Mouse (Mus musculus) midbrain, embryonic 16.5 days (tissue): ENCODE measurements around the gene Mief2. TPM values are rescaled to one million over a fixed set of nuclear protein-coding genes. Genes with fewer than 3 reads are reported as not detected.

Experiments used
- ATAC-seq: fragments of 200-750 bp; cut with Nextera tagmentation; 2 replicates; pipeline ENCODE4 v1.8.0; 2017; ENCODE audit warnings: moderate TSS enrichment
- H3K27ac ChIP-seq: fragments of 300-500 bp; sonication (generic); 2 replicates; pipeline ENCODE4 v1.5.1; 2014; ENCODE audit warnings: mild to moderate bottlenecking, low read length, mixed read lengths
- H3K27me3 ChIP-seq: fragments of 300-500 bp; sonication (generic); 2 replicates; pipeline ENCODE4 v1.6.1; 2014; ENCODE audit warnings: low read depth, low read length, mixed read lengths; ENCODE audit not compliant: control insufficient read depth, insufficient read depth
- H3K36me3 ChIP-seq: fragments of 300-500 bp; sonication (generic); 2 replicates; pipeline ENCODE4 v1.6.1; 2014; ENCODE audit warnings: mild to moderate bottlenecking, low read length, moderate library complexity, mixed read lengths; ENCODE audit not compliant: control insufficient read depth, insufficient read depth
- H3K4me1 ChIP-seq: fragments of 300-500 bp; sonication (generic); 2 replicates; pipeline ENCODE4 v1.6.1; 2014; ENCODE audit warnings: mild to moderate bottlenecking, low read length, mixed read lengths; ENCODE audit not compliant: control insufficient read depth, insufficient read depth
- H3K4me2 ChIP-seq: fragments of 300-500 bp; sonication (generic); 2 replicates; pipeline ENCODE4 v1.6.1; 2014; ENCODE audit warnings: mild to moderate bottlenecking, low read length, mixed read lengths
- H3K4me3 ChIP-seq: fragments of 300-500 bp; sonication (generic); 2 replicates; pipeline ENCODE4 v1.5.1; 2014; ENCODE audit warnings: low read depth, mild to moderate bottlenecking, low read length, moderate library complexity, mixed read lengths
- H3K9ac ChIP-seq: fragments of 300-500 bp; sonication (generic); 2 replicates; pipeline ENCODE4 v1.6.1; 2014; ENCODE audit warnings: low read depth, low read length, mixed read lengths
- H3K9me3 ChIP-seq: fragments of 300-500 bp; sonication (generic); replicated peaks from 2 replicates; pipeline ENCODE4 v1.6.1; 2014; ENCODE audit warnings: mild to moderate bottlenecking, low read length, mixed read lengths; ENCODE audit not compliant: control insufficient read depth, poor library complexity, severe bottlenecking
- WGBS: fragments of 180-500 bp; shearing (Covaris S2); extraction: QIAGEN DNeasy Blood & Tissue Kit; methylation state at CpG from one replicate; pipeline ENCODE4 v1.1.7; 2014; 5-methylcytosine and 5-hydroxymethylcytosine counted together
- polyA plus RNA-seq: library from polyadenylated mRNA; unstranded; fragments of >200 nt; fragmentation: Nextera tagmentation; extraction: Ambion mirVana; gene quantifications from 2 replicates; pipeline ENCODE4 v1.2.1, GENCODE M21; 2015

Mief2 gene
- polyA plus RNA-seq, 1 experiment from 2014 or later: 24.6 TPM

DNA sequence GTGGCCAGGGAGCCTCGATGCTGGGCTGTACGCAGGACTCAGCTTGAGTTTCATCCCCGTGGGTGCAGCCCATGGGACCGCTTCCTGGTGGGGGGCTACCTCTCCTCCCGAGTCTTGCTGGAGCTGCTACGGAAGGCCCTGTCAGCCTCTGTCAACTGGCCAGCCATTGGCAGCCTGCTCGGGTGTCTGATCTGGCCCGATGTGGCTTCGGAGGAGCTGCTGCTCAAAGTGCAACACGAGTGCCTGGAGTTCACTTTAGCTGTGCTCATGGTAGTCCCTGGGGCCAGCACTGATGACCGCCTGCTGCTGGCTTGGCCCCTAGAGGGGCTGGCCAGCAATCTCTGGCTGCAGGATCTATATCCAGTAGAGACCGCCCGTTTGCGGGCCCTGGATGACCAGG, 3.1 kb downstream of the Mief2 start:
- Histone ChIP-seq H3K27ac (no peak overlapping the region), H3K36me3 (peaks cover 6% of the 10 kb centered on the region; the same call in 1 of the 2 replicates), H3K4me1 (peaks cover 16% of the 10 kb centered on the region), H3K4me2 (no peak overlapping the region), H3K9me3 (no peaks in the 10 kb centered on the region), H3K4me3 (no peak overlapping the region), H3K27me3 (no peaks in the 10 kb centered on the region), H3K9ac (no peak overlapping the region)
- ATAC-seq: no peak
- WGBS: 92% methylated on average over 14 of the region's 14 CpGs

DNA sequence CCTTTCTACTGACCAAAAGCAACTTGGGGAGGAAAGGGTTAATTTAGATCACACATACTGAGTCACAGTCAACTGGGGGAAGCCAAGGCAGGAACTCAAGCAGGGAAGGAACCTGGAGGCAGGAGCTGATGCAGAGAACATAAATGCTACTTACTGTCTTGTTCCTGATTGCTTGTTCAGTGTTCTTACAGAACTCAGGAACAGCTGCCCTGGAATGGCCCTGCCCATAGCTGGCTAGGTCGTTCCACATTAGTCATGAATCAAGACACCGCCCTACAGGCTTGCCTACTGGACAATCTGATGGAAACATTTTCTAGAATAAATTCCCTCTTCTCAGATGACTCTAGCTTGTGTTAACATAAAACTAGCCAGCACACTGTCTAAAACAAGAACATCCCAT, 6.0 kb downstream of the Mief2 start:
- Histone ChIP-seq H3K4me3 (no peak overlapping the region), H3K9ac (no peak overlapping the region), H3K27me3 (no peaks in the 10 kb centered on the region), H3K36me3 (peaks cover 6% of the 10 kb centered on the region; the same call in 1 of the 2 replicates), H3K4me2 (no peak overlapping the region), H3K9me3 (no peaks in the 10 kb centered on the region), H3K4me1 (peaks cover 2% of the 10 kb centered on the region), H3K27ac (no peak overlapping the region)
- ATAC-seq: no peak
- 80% methylated on average over 2 of the region's 2 CpGs for WGBS

DNA sequence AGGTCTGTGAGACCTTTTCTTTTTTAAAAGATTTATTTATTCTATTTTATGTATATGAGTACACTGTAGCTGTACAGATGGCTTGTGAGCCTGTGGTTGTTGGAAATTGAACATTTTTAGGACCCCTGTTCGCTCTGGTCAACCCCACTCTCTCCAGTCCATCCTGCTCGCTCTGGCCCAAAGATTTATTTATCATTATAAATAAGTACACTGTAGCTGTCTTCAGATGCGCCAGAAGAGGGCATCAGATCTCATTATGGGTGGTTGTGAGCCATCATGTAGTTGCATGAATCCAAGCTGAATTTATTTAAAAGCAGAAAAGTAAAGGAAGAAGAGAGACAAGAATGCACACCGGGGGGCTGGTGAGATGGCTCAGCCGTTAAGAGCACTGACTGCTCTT, 7.0 kb downstream of the Mief2 start:
- no peaks in the 10 kb centered on the region for H3K27me3 ChIP-seq
- no peak overlapping the region for H3K4me2 ChIP-seq
- no peaks in the 10 kb centered on the region for H3K4me1 ChIP-seq
- no peaks in the 10 kb centered on the region for H3K9me3 ChIP-seq
- no peak overlapping the region for H3K9ac ChIP-seq
- ATAC-seq: no peak
- H3K36me3 ChIP-seq: peaks cover 11% of the 10 kb centered on the region; the same call in 1 of the 2 replicates
- H3K4me3 ChIP-seq: no peak overlapping the region
- no peak overlapping the region for H3K27ac ChIP-seq
- 78% methylated on average over 5 of the region's 5 CpGs for WGBS

DNA sequence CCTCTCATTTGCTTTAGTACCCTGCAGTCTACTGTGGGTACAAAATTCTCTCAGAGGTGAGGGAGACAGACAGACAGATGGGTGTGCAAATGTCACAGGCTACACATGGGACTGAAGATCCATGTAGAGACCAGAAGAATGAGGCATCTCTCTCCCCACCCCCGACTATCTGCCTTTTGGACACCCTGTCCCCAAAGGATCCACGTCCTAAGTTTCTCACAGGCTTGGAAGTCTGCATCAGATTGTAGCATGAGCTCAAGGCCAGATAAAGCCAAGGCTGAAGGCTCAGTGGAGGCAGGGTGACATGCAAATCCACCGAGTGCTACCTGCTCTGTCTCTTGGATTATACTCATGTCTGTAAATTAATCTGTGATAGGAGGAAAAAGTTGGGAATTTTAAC, 8.3 kb downstream of the Mief2 start:
- Histone ChIP-seq H3K4me3 (no peak overlapping the region), H3K9ac (no peak overlapping the region), H3K4me2 (no peak overlapping the region), H3K4me1 (no peaks in the 10 kb centered on the region), H3K27me3 (no peaks in the 10 kb centered on the region), H3K9me3 (no peaks in the 10 kb centered on the region), H3K36me3 (peaks cover 8% of the 10 kb centered on the region; the same call in 1 of the 2 replicates), H3K27ac (no peak overlapping the region)
- WGBS: 85% methylated on average over 3 of the region's 3 CpGs
- no peak for ATAC-seq

DNA sequence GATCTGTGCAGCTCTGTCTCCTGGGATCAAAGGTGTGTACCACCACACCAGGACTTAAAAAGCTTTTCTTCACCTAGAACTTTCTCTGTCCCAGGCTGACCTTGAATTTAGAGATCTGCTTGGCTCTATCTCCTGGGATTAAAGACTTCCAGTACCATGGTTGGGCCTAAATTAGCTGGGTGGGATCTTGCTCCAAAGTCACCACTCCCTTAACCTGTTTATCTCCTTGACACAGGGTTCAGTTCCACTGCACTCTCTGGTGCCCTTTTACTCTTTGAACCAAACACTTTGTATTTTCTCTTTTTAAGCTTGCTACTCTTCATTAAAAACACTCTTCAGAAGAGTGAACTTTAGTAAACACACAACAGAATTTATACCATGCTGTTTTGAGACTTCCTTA, 9.3 kb downstream of the Mief2 start:
- Histone ChIP-seq H3K4me3 (no peak overlapping the region), H3K27me3 (no peaks in the 10 kb centered on the region), H3K27ac (no peak overlapping the region), H3K36me3 (peaks cover 14% of the 10 kb centered on the region), H3K9me3 (no peaks in the 10 kb centered on the region), H3K9ac (no peak overlapping the region), H3K4me2 (no peak overlapping the region), H3K4me1 (no peaks in the 10 kb centered on the region)
- ATAC-seq: no peak

DNA sequence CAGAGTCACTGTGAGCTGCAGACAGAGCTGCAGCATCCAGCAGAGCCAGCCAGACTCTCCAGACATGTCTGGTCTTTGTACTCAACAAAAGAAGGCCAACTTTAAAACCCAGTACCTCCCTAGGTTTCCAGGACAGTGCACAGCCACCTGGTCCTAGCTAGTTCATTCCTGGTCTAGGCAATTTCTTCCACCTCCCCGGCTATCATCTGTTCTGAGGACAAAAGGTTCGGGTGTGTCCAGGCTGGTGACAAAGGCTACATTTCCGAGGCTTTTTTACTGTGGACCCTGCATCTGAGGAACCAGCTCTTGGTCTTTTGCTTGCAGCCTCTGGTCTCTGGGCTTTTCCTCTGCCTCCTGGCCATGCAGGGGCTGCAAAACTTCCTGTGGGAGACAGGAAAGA, 12.1 kb downstream of the Mief2 start:
- Histone ChIP-seq H3K4me2 (no peak overlapping the region), H3K27ac (no peak overlapping the region), H3K4me3 (no peak overlapping the region), H3K9ac (no peak overlapping the region), H3K36me3 (peaks cover 29% of the 10 kb centered on the region), H3K27me3 (no peaks in the 10 kb centered on the region), H3K9me3 (no peaks in the 10 kb centered on the region), H3K4me1 (no peaks in the 10 kb centered on the region)
- 86% methylated on average over 3 of the region's 3 CpGs for WGBS
- no peak for ATAC-seq

DNA sequence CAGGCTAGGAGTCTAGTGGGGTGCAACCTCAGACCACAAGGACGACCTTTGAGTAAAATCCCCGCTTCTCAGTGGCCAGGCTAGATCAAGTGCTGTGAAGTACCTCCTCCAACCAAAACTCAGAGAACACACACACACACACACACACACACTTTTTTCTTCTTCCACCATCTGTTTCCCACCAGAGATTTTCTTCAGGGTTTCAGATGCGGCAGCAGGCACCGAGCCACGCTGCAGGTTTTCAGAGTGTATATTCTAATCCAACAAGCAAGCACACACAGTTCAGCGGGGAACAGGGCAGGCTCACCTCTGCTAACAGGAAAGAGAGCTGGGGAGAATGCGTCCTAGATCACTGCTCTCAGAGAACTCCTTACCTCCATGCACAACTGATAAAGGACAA, 27.4 kb downstream of the Mief2 start:
- H3K4me3 ChIP-seq: no peak overlapping the region
- peaks cover 29% of the 10 kb centered on the region for H3K36me3 ChIP-seq
- WGBS: 97% methylated on average over 7 of the region's 7 CpGs
- H3K9ac ChIP-seq: no peak overlapping the region
- no peak overlapping the region for H3K4me2 ChIP-seq
- H3K27ac ChIP-seq: no peak overlapping the region
- ATAC-seq: no peak
- no peaks in the 10 kb centered on the region for H3K27me3 ChIP-seq
- H3K9me3 ChIP-seq: no peaks in the 10 kb centered on the region
- H3K4me1 ChIP-seq: no peaks in the 10 kb centered on the region

DNA sequence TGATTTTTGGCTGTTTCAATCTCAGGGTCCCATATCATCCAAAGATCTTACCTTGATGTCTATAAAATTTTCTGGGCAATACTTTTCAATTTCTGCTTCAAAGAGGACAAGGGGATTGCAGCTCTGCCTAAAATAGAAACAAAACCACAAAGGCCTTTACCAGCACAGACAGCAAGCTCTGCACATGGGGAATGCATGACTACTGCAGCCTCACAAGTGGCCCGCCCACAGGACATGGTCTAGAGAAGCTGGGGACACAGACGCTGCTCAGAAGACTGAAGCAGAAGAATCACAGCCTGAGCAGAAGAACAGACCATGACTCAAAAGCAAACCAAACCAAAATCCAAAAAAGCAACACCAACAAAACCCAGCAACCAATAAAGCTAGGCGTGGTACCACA, 33.5 kb downstream of the Mief2 start:
- Histone ChIP-seq H3K9me3 (no peaks in the 10 kb centered on the region), H3K9ac (no peak overlapping the region), H3K36me3 (peaks cover 10% of the 10 kb centered on the region), H3K4me1 (no peaks in the 10 kb centered on the region), H3K27ac (no peak overlapping the region), H3K4me3 (no peak overlapping the region), H3K27me3 (no peaks in the 10 kb centered on the region), H3K4me2 (no peak overlapping the region)
- WGBS: 88% methylated on average over 3 of the region's 3 CpGs
- ATAC-seq: no peak

DNA sequence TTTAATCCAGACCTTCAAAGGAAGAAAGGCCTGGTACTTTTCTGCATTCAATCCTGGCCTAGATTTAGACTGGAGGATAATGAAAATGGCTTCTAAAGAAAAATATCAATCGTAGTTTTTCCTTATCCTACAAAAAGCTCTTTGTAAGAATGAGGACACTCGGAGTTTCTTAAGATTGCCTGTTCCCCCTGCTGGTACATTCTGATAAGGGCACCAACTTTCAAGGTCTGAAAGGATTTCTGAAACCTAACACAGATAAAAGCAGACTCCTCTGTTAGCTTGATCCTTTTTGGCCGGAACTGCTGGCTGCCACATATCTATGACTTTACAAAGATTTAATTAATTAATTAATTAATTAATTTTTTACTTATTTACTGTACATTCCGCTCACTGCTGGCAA, 38.8 kb downstream of the Mief2 start:
- Histone ChIP-seq H3K9me3 (no peaks in the 10 kb centered on the region), H3K27ac (no peak overlapping the region), H3K4me3 (no peak overlapping the region), H3K36me3 (peaks cover under 1% of the 10 kb centered on the region; the same call in 1 of the 2 replicates), H3K4me2 (no peak overlapping the region), H3K4me1 (no peaks in the 10 kb centered on the region), H3K9ac (no peak overlapping the region), H3K27me3 (no peaks in the 10 kb centered on the region)
- WGBS: 86% methylated on average over 4 of the region's 4 CpGs
- no peak for ATAC-seq

DNA sequence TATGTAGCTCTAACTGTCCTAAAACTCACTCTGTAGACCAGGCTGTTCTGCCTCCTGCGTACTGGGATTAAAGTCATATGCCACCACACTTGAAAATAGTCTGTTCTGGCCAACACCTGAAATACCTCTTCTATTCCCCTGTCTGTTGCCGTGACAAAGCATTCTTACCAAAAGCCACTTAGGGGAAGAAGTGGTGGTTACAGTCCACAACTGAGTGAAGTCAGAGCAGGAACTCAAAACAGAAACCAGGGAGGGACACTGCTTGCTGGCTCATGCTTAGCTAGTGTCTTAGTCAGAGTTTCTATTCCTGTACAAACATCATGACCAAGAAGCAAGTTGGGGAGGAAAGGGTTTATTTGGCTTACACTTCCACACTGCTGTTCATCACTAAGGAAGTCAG, 41.1 kb downstream of the Mief2 start:
- Histone ChIP-seq H3K4me1 (0 out of 2 replicates have a peak, but pooled peaks cover 1% of the 10 kb centered on the region), H3K27me3 (no peaks in the 10 kb centered on the region), H3K4me2 (no peak overlapping the region), H3K9ac (no peak overlapping the region), H3K4me3 (no peak overlapping the region), H3K27ac (no peak overlapping the region), H3K9me3 (no peaks in the 10 kb centered on the region), H3K36me3 (no peaks in the 10 kb centered on the region)
- WGBS: 91% methylated on average over 2 of the region's 2 CpGs
- ATAC-seq: no peak
